Mouse (Mus musculus): ENCODE data around the gene Gm45234.

DNA sequence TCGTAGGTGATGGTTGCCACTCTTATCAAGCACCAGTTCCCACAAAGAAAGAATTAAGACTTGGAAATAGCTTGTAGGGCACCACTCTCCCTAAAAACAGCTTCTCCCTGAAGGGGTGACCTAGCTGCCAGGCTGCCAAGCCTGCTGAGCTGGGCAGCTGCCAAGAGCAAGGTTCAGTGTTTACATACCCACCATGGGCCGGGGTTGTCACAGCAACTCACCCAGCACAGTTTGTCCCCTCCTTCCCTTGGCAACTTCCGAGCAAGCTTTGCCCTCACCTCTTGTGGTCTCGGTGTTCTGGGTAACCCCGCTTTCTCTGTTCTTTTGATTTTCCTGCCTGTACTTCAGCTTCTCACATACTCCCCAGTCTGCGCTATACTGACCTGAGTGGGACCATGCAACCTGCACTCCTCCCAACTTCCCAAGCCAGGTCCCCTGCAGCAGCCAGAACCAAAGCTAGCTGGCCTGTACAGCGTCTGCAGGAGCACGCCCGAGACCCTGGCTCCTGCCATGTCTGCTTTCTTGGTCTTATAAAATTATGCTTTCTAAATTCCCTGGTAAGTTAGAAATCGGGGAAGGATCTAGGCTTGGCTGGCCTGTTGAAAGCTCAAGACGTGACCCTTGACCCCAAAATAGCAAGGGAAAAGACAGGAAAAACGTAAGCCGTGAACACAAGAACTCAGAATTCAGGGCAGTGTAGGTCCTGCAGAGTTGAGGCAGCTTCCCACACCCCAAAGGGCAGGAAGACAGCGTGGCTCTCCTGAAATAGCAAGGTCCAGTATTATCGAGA lies 61.5 kb downstream of the Gm45234 start:
- TF ChIP-seq CHD2 (IDR thresholded peaks at IDR 0.05; ENCODE audit: low read depth, low read length): no peak
- no peak for TF ChIP-seq ZNF384 (IDR thresholded peaks at IDR 0.05; ENCODE audit: low read depth, low read length)

Data from ES-E14 (cell line).